Mouse (Mus musculus) hindlimb bud, embryonic 11.5 days (tissue): ENCODE measurements at regions not wholly inside any gene's neighbourhood (a gene's known extent, or its start where the extent isn't known, plus 50 kb on each side); places are given as distances from the start of the nearest gene placed in this dataset.

Source experiments
- DNase-seq: peaks from one replicate; pipeline ENCODE4 v3.0.0-alpha.2; 2012; ENCODE audit warnings: low read depth, low spot score; ENCODE audit errors: extremely low spot score

DNA sequence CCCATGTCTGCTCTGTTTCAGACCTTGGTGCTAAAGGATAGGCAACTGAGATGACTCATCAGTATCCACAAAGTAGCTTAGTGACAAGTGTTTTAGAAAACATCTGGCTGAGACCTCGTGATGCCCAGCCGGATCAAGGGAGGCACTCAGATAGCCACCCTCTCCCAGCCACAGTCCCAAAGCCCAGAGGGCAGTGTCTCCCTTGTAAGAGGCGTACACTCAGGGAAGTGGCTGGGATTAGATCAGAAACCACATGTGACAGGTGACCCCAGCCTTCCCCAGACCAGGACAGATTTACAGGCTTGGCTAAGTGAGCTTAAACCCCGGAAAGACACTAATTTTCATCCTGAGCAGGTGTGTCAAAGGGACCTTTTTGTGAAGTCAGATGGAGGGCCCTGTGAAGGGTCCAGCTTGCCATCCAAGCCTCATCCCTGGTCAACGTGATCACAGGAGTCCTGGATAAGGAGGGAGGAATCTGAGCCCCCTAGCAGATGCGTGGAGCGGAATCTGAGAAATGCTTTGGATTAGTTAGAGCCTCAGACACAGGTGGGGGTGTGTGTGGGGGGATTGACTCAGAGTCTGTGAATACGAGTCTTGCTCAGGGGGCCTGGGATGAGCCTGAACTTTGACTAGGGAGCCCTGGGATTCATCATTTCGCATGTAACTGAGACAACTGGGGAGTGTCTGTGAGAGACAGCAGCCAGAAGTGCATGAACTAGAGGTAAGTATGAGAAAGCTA, 711.4 kb downstream of the Vrk1 start:
- no peak for DNase-seq

DNA sequence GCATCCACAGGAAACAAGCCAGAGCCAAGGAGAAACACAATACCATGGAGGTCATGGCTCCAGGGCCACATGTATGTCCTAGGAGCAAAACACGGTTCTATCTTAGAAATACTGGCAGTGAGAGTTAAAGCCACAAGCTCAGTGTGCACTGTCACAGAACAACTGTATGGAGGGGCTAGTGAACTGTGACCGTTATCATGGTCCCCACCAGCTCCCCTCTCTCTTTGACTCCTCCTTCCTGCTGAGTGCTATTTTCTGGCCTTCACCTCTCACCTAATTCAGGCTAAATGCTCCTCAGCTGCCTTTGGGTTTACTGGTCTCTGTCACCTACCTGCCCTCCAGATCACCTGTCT, 712.0 kb downstream of the Vrk1 start:
- DNase-seq: no peak

DNA sequence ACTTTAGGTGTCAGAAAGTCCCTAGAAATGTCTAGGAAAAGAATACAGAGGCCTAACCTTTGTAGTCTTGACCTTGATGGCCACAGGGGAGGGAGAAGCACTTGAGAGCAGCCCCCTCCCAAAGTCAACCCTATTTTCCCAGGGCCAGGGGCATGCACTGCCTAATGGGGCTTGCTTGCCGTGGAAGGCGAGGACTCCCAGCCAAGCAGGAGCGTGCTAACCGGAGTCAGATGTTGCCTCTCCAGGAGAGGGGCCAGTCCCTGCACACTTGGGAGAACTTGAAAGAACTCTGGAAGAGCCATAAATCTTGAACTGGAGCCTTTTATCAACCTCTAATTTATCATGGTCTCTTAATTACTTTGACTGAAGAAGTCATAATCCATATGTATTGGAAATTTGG, 712.7 kb downstream of the Vrk1 start:
- no peak for DNase-seq

DNA sequence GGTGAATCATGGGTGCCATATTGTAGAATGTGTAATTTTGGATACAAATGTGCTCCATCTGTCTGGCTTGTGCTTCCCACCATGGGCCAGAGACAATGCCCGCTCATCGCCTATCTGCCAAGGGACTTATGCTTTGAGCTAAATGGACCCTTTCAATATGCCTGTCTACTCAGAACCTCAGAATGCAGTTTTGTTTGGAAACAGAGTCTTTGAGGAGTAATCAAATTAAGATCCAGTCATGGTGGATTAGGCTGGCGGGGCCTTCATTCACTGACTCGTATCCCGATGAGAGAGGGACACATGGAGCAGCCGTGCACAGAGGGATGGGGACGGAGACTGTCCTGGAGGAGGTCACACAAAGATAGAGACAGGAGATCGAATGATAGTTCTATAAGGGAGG, 716.9 kb downstream of the Vrk1 start:
- no peak for DNase-seq

DNA sequence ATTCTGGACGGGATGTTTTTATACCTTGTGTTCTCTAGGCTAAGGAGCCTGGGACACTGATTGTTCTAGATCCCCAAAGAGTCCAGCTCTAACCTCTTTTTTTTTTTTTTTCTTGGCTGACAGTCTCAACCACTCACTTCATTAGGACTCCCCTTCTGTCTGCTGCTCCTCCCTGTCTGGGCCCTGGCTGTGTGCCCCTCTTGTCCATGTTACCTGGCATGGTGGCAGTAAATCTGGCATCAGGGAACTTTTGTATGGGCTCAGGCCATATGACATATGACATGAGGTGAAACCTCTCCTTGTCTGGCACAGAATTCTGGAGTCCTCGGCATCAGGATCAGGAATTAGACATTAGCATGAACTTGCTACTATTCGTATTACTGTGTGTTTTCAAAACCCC, 717.5 kb downstream of the Vrk1 start:
- no peak for DNase-seq

DNA sequence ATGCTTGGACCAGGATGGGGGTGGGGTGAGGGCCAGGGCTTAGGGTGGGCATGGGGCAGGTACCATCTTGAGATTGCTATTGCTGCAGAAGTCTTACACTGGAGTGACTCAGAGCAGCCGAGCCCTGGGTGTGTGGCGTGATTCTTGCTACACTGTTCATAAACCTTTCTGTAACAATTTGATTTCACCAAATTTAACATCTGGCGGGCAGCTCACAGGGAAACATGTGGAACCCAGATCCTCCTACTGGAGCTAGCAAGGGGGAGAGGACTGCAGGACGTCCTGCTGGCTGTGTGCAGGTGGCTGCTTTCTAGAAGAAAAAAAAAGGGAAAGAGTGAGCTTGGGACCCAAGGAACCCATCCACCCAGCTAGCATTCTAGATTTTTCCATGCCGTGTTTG, 719.7 kb downstream of the Vrk1 start:
- no peak for DNase-seq

DNA sequence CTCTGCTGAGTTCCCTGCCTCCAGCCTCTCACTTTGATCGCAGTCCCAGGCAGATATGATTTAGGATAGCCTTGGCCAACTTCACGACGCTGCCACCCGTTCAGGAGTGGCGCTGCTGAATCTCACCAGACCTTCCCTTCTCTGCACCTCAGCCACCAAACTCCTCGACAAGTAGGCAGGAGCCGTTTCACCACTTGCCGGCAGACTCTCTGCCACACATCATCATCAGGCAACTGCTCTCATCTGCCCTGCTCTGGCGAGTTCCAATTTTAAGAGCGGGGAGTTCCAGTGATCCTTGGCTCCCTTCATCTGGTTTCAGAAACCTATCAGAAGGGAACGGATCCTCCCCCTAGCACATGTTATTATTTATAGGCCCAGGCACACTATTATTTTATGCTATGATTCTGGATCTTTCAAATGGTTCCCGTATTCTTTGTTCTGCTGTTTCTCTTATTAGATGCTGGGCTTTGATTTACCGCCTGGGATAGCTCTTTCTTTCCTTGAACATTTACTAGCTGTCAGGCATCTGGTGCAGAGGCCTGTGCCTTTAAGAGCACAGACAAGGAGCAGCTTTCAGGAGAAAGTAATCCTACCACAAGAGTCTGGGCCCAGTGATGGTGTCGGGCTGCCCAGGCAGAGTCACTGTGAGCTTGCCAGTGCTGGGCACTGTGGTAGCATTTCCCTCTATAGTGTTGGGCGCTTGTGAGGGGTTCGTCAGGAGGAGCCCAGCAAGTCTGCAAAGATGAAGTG, 722.3 kb downstream of the Vrk1 start:
- no peak for DNase-seq

DNA sequence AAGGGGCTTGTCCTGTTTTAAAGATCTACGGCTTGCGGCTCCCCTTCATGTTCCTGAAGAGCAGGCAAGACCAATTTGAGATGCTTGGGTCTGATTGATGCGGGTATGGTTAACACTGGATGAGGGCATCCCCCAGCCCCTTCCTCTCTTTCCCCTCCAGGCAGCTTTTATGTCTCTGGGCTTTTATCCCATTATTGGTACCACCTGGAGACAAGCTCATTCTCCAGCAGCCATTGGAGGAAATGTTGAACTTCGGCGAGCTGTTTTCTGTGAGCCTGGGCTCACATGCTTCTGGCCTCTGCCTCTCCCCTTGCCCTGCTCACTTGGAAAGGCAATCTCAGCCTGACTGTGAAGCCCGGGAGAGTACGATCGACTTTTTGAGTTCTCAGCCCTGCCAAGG, 738.7 kb downstream of the Vrk1 start:
- no peak for DNase-seq

DNA sequence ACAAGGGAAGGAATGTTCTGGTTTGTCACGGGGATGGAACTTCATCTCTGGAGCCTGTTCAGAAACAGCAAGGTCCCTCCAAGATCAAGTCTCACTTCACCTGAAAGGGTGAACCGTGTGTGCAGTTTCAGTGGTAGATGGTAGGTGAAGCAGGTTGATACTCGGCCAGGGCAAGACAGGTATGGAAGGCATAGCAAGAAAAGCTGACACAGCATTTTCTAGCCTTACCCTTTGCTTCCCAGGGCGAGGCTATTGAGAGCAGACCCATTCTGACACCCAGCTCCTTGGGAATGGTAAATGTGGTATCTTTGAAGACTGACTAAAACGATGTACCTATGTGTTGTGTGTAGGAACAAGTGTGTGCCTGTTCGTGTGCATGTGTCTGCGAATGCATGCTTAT, 724.9 kb upstream of the 3110018I06Rik start:
- DNase-seq: no peak

DNA sequence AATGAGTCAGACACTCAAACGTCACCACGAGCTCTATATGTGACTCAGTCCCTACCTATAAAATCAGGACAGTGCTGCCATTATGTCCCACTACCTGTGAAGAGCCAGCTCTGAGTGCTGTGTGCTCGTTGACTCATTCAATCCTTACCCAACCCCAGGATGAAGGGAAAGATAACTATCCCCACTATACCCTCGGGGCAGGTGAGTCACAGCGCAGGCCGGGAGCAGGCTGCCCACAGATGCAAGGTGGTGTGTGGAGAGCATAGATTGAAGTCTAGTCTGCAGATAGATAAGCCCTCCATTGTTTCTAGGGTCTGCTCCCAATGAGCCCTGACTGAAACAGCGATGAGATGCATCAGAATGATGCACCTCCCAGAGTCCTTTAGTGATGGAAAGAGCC, 723.9 kb upstream of the 3110018I06Rik start:
- DNase-seq: no peak

DNA sequence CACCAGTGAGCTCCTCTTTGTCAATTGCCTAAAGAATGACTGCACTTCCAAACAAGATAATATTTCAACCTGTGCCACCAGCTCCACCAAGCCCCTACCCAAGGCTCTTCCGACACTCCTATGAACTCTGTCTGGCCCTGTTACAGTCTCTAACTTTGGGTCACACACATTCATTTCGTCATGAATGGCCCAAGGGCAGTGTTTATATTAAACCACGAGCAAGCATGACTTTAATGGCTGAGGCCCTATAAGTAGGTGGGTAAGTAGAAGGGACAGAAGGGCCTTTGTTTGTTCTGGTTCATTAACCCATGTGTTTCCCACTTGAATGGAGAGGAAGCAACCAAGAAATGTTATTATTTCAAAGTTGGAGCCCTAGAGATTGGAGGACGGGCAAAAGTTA, 714.9 kb upstream of the 3110018I06Rik start:
- DNase-seq: no peak

DNA sequence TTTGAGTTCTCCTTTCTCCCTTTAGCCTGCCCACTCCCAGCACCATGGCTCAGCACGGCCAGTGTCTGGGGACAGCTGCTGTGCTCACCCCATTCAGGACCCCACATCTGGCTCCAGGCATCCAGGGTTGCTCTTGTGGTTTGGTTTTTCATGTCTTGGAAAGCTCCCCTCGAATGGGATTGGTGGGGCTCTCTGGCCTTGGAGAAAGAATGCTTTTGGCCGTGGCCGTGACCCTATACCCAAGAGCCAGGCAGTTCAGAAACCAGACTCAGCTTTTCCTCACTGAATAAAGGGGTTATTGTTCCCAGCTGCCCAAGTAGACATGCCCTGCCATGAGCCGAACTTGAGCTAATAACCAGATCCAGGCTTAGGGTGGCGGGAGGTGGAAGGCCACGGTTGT, 691.8 kb upstream of the 3110018I06Rik start:
- peak; percentile 39 for DNase-seq

DNA sequence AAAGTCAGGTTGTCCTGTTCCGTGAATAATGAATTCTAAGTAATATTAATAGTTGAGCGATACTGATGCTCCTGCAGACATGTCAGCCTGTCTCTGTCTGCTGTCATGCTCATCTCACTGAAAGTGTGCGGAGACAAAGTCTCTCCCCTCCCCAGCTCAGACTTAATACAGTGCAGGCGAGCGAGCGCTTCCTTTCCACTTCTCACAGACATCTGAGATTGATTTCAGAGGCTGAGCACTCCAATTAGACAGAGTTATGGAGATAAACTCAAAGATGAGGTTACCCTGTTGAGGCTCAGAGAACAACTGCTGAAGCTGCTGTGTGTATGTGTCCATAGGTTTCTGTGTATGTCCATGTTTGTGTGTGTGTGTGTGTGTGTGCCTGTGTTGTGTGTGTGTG, 668.7 kb upstream of the 3110018I06Rik start:
- no peak for DNase-seq

DNA sequence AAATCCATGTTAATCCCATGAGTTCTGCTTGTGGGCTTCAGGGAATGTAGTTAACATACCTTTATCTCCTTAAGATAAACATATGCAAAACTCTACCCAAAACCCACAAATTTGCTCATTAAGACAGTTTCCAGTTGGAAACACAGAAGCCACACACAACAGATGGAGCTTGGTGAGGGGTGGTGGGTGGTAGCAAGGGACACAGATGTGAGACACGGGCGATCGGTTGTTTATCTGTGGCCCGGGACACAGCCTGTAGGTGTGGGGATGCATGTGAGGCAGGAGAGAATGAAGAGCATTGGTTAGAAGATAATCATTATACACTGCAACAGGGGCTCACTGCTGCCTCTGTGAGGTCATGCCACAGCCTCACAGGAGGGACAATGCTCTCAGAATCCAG, 666.1 kb upstream of the 3110018I06Rik start:
- no peak for DNase-seq

DNA sequence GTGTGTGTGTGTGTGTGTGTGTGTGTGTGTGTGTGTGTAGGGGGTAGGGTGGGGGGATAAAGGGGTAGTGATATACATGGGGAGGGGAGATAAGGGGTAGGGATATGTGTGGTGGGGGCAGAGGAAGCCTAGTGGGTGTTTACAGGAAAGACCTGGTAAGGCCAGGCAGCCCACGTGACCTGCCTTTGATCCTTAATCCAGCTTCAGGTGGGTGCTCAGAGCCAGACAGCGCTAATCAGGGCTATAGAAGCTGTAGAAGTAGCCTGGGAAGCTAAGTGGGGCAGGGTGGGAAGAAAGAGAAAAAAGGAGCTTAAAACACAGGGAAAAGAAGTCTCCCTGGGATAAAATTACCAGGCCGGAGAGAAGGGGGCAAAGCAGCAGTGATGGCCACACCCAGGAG, 659.9 kb upstream of the 3110018I06Rik start:
- DNase-seq: no peak

DNA sequence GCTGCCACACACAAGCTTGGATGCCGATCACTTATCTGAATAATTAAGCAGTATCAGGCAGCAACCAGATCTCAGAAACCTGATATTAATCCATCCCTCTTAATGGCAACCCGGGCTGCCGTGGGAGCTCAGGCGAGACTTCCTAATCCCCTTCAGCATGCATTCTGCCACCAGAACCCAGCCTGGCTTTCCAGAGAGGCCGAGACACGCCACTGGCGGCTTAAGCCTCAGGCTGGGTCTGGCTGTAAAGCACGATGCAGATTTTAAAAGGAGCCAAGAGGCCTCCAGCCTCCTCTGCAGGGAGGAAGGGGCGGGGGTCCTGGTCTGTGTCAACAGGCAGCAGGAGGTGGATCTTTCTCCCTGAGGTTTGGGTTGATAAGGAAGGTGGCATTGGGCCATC, 659.1 kb upstream of the 3110018I06Rik start:
- DNase-seq: no peak

DNA sequence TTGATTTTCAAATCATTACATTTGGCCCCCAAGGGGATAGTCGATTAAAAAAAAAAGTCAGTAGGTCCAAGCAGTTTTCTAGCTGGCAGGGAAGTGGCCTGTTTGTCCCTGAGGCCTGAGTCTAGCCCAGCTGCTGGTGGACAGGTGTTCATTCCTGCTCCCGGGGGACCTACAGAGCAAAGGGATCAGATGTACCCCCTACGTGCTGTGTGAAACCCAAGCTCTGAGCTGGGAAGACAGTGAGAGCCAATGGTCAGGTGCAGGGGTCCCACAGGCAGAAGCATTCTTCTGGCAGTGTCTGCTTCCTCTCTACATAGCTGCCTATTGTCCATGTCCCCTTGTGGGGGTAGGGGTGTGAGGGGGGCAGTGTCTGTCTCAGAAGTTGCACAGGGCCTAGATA, 653.2 kb upstream of the 3110018I06Rik start:
- DNase-seq: no peak

DNA sequence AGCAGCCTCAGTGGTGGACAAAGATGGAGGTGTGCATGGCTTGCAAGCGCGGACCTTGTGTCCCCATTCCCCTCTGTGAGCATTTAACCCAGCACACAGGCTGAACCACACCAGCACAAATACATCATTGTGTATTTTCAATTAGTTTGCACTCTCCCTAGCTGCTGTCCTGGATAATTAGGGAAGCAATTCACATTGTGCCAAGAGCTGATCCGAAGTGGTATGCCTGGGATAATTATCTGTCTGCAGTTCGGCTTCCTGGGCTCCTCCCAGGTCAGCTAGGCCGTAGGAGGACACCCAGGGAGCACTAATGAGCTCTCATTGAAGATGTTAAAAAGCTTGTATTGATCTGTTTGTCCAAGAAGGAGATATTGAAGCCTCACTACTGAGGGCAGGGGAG, 648.8 kb upstream of the 3110018I06Rik start:
- DNase-seq: no peak

DNA sequence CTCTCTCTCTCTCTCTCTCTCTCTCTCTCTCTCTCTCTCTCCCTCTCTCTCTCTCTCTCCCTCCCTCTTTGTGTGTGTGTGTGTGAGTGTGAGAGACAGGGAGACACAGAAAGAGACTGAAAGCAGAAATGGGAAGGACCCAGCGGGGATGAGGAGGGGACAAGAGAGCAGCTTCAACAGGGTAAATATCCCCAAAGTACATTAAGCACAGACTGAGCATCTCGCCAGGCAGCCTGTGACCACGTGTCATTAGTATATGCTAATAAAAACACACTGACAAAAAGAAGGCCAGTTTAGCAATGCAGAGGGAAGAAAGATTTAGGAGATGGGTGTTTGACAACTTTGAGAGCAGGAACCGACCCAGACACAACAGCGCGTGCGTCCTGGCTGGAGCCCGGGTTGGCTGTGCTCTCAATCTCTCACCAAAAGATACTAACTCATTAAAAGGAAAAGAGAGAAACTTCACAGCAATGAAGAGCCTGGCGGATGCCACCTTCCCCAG, 648.2 kb upstream of the 3110018I06Rik start:
- no peak for DNase-seq

DNA sequence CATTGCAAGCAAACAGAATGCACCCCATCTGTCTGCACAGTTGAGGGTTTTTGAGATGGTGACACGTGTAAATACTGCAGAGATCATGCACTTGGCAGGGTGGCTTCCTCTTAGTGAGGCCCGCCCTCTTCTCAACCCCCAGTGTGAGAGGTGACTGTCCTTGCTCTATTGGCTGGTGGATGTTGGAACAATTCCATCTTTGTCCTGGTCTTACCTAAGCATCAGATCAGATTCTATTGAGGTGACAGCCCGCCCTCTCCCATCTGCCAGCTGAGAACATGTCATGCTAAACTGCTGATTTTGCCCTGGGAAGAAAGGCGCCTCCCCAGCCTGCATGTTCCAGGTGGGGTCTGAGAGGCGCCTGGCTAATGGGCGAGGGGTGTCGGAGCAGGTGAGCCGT, 646.4 kb upstream of the 3110018I06Rik start:
- no peak for DNase-seq

DNA sequence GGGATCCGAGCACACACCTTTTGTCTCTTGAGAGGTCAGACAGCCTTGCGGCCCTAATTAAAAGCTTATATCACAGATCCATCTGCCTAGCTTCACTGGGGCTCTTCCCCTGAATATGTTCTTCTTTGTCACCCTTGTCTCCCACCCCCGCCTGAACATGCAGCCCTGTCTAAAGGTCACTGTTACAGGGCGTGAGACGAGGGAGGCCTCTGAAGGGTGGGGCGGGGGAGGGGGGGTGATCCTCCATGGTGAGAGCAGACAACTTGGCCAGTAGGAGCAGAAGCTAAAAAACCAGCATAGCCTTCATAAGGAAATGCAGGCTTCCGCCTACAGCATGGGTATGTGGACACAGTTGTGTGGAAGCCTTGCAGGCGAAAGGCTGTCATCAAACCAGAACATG, 646.0 kb upstream of the 3110018I06Rik start:
- no peak for DNase-seq

DNA sequence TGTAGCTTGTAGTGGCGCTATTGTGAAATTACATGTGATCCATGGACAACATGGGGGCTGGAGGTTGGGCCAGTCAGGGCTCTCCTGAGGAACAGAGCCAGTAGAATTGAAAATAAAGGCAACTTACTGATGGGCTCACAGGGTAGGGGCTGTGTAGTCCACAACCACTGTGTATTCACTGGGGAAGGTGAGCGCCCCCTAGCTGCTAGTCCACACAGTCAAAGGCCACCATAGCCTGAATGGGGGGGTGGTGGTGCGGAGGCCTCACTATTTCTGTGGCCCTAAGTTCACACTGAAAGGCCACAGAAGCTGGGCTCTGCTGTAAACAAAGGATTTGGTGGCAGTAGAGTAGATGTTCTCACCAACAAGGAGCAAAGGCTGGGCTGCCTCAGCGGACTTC, 636.8 kb upstream of the 3110018I06Rik start:
- no peak for DNase-seq

DNA sequence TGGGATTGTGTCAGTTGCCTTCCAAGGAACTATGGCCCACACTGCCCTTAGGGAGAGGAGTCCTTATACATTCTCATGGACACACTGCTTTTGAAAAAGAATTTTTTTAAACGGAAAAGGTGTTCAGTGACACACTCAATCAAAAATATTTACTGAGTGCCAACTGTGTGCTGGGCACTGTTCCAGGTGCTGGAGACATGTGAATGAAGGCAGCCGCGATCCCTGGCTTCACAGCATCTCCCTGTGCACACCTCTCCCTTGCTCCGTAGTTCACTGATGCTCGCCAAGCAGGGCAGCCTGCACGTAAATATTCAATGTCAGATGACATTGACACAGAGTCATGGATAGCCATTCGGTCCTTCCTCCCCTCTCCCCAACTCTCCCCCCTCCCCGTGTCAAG, 635.7 kb upstream of the 3110018I06Rik start:
- no peak for DNase-seq
